Comparison of ENCODE assay signal across 29 mouse cellular contexts in the genomic region with DNA sequence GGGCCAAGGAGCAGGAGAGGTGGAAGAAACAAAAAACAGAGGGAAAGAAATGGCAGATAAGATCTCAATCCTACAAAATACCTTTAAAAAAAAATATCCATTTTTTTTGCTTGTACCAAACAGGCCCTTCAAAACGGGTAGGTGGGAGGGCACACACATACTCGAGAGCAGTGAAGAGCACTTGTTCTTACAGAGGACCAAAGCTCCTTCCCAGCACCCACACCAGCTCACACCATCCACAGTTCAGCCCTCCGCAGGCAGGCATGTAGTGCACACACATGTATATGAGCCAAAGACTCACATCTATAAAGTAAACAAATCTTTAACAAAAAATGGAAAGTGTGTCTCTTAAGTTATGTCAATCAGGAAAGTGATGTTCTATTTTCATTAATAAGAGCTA.
"Had no signal": no experiment of that assay in that cellular context is flagged by ENCODE, and none has a peak within 500 bp of the region (broad histone marks: within the 10 kb centered on the region; RNA-seq: fewer than 3 reads in every experiment).

No protein-coding gene starts in this region.

- ATAC-seq: liver, embryonic 12.5 days; liver, postnatal 0 days; midbrain, embryonic 13.5 days; midbrain, embryonic 15.5 days; midbrain, embryonic 16.5 days had no signal

- H3K36me3 ChIP-seq: midbrain, embryonic 15.5 days had no signal

- H3K9me3 ChIP-seq: limb, embryonic 10.5 days; limb, embryonic 12.5 days; limb, embryonic 13.5 days; limb, embryonic 15.5 days; liver, embryonic 12.5 days; liver, embryonic 13.5 days; liver, embryonic 15.5 days; lung, embryonic 15.5 days; midbrain, embryonic 10.5 days; midbrain, embryonic 12.5 days; midbrain, embryonic 13.5 days; midbrain, embryonic 15.5 days; neural tube, embryonic 12.5 days; neural tube, embryonic 13.5 days had no signal

- H3K27ac ChIP-seq: left cerebral cortex, adult 2 months; limb, embryonic 10.5 days; limb, embryonic 12.5 days; limb, embryonic 13.5 days; limb, embryonic 15.5 days; liver, embryonic 12.5 days; liver, embryonic 13.5 days; liver, embryonic 14.5 days; liver, embryonic 15.5 days; lung, embryonic 15.5 days; macrophage; midbrain, embryonic 10.5 days; midbrain, embryonic 12.5 days; midbrain, embryonic 13.5 days; midbrain, embryonic 15.5 days; neural tube, embryonic 12.5 days; neural tube, embryonic 13.5 days had no signal

- H3K4me1 ChIP-seq: limb, embryonic 10.5 days; limb, embryonic 13.5 days; limb, embryonic 15.5 days; lung, embryonic 15.5 days; midbrain, embryonic 10.5 days; midbrain, embryonic 12.5 days; midbrain, embryonic 13.5 days; midbrain, embryonic 15.5 days; neural tube, embryonic 12.5 days; neural tube, embryonic 13.5 days had no signal

- H3K4me3 ChIP-seq: left cerebral cortex, adult 2 months; limb, embryonic 10.5 days; limb, embryonic 12.5 days; limb, embryonic 13.5 days; limb, embryonic 15.5 days; liver, embryonic 12.5 days; liver, embryonic 13.5 days; liver, embryonic 15.5 days; lung, embryonic 15.5 days; megakaryocyte, embryonic 14.5 days; midbrain, embryonic 10.5 days; midbrain, embryonic 12.5 days; midbrain, embryonic 13.5 days; midbrain, embryonic 15.5 days; myocyte; neural tube, embryonic 12.5 days; neural tube, embryonic 13.5 days had no signal

- H3K9ac ChIP-seq: limb, embryonic 12.5 days; limb, embryonic 13.5 days; limb, embryonic 15.5 days; liver, embryonic 12.5 days; liver, embryonic 13.5 days; liver, embryonic 14.5 days; liver, embryonic 15.5 days; liver, postnatal 0 days; lung, embryonic 14.5 days; lung, embryonic 15.5 days; midbrain, embryonic 12.5 days; midbrain, embryonic 13.5 days; midbrain, embryonic 15.5 days; neural tube, embryonic 12.5 days; neural tube, embryonic 13.5 days had no signal

- H3K4me2 ChIP-seq: limb, embryonic 12.5 days; limb, embryonic 13.5 days; limb, embryonic 15.5 days; liver, embryonic 11.5 days; liver, embryonic 12.5 days; liver, embryonic 13.5 days; liver, embryonic 15.5 days; lung, embryonic 14.5 days; lung, embryonic 15.5 days; midbrain, embryonic 11.5 days; midbrain, embryonic 12.5 days; midbrain, embryonic 13.5 days; midbrain, embryonic 15.5 days; neural tube, embryonic 12.5 days; neural tube, embryonic 13.5 days had no signal

- H3K27me3 ChIP-seq: limb, embryonic 12.5 days; limb, embryonic 13.5 days; limb, embryonic 15.5 days; liver, embryonic 12.5 days; liver, embryonic 13.5 days; liver, embryonic 15.5 days; lung, embryonic 15.5 days; megakaryocyte, embryonic 14.5 days; midbrain, embryonic 12.5 days; midbrain, embryonic 13.5 days; midbrain, embryonic 15.5 days; neural tube, embryonic 12.5 days; neural tube, embryonic 13.5 days had no signal

- DNase-seq: left cerebral cortex, postnatal 4 days; liver; liver, embryonic 13.5 days; liver, postnatal 0 days; lung, embryonic 14.5 days; lung, postnatal 10 days; lung, postnatal 4 days; midbrain, embryonic 14.5 days had no signal
